Mouse (Mus musculus) mesoderm, embryonic 11.5 days (tissue): ENCODE results near the gene Grcc10.

Experiments
- DNase-seq: peaks from one replicate; pipeline ENCODE4 v3.0.0-alpha.2; 2012; ENCODE audit warnings: low read depth, low spot score

Gene Grcc10

GRCm38 (mm10) chr6:124732476-124733370 is 8.5 kb downstream of the Grcc10 start:
- DNase-seq, result no peak

GRCm38 (mm10) chr6:124731038-124731437 is 10.1 kb downstream of the Grcc10 start:
- no peak for DNase-seq

GRCm38 (mm10) chr6:124729850-124730705 is 11.1 kb downstream of the Grcc10 start:
- no peak for DNase-seq

GRCm38 (mm10) chr6:124728621-124729020 is 12.6 kb downstream of the Grcc10 start:
- no peak for DNase-seq

- DNase-seq, result no peak
Observed at GRCm38 (mm10) chr6:124724472-124724871, 16.7 kb downstream of the Grcc10 start.

GRCm38 (mm10) chr6:124723541-124723940 is 17.6 kb downstream of the Grcc10 start:
- DNase-seq, result no peak

- DNase-seq, result no peak
Observed at GRCm38 (mm10) chr6:124722876-124723473, 18.2 kb downstream of the Grcc10 start.

GRCm38 (mm10) chr6:124720904-124721303 is 20.3 kb downstream of the Grcc10 start:
- DNase-seq, result no peak

GRCm38 (mm10) chr6:124719354-124719978 is 21.7 kb downstream of the Grcc10 start:
- no peak for DNase-seq

GRCm38 (mm10) chr6:124718703-124719102 is 22.5 kb downstream of the Grcc10 start:
- DNase-seq, result no peak

GRCm38 (mm10) chr6:124717968-124718367 is 23.2 kb downstream of the Grcc10 start:
- no peak for DNase-seq

GRCm38 (mm10) chr6:124716864-124717490 is 24.2 kb downstream of the Grcc10 start:
- peak; percentile 33 for DNase-seq

GRCm38 (mm10) chr6:124712918-124713317 is 28.3 kb downstream of the Grcc10 start:
- no peak for DNase-seq

GRCm38 (mm10) chr6:124711824-124712782 is 29.1 kb downstream of the Grcc10 start, which contains the start of the genes Emg1 and Phb2:
Gene Emg1 (minus strand): TSS chr6:124712178.
Gene Phb2 (plus strand): TSS chr6:124712336.
- DNase-seq, result peak; percentile 99

GRCm38 (mm10) chr6:124708289-124708889 is 32.8 kb downstream of the Grcc10 start:
- no peak for DNase-seq

GRCm38 (mm10) chr6:124706061-124706627 is 35.0 kb downstream of the Grcc10 start:
- DNase-seq, result no peak

GRCm38 (mm10) chr6:124704417-124704816 is 36.8 kb downstream of the Grcc10 start:
- no peak for DNase-seq

- DNase-seq, result no peak
Observed at GRCm38 (mm10) chr6:124703789-124704188, 37.4 kb downstream of the Grcc10 start.

GRCm38 (mm10) chr6:124702784-124703103 is 38.4 kb downstream of the Grcc10 start:
- DNase-seq, result peak; percentile 73
